ENCODE assay signal across 15 mouse cellular contexts in genomic region chr17:13092100-13092764, GRCm38 (mm10). TPM values are rescaled to one million over a fixed set of nuclear protein-coding genes. Genes with fewer than 3 reads are reported as not detected.
"Had no signal": no experiment of that assay in that cellular context is flagged by ENCODE, and none has a peak within 500 bp of the region (broad histone marks: within the 10 kb centered on the region; RNA-seq: fewer than 3 reads in every experiment).

No protein-coding gene starts in this region.

RNA-seq across cellular contexts. Expression of gene Tcp10b, which starts 31.3 kb away (rescaled TPM):
- polyA plus RNA-seq: liver, embryonic 15.5 days; liver, postnatal 0 days; lung, embryonic 15.5 days; midbrain, embryonic 13.5 days; myocyte; neural tube, embryonic 11.5 days; spleen, adult 2 months had no signal

RNA-seq across cellular contexts. Expression of gene Unc93a, which starts 39.4 kb away (rescaled TPM):
- polyA plus RNA-seq: liver, embryonic 15.5 days; liver, postnatal 0 days; lung, embryonic 15.5 days; lung, postnatal 0 days; macrophage; midbrain, embryonic 16.5 days; myocyte; neural tube, embryonic 11.5 days; neural tube, embryonic 13.5 days; neural tube, embryonic 15.5 days; spleen, adult 2 months; stomach, embryonic 15.5 days; urinary bladder, adult 2 months had no signal

RNA-seq across cellular contexts. Expression of gene Gpr31b, which starts 40.1 kb away (rescaled TPM):
- polyA plus RNA-seq: liver, embryonic 15.5 days; liver, postnatal 0 days; lung, adult 2 months; lung, embryonic 15.5 days; lung, postnatal 0 days; midbrain, embryonic 13.5 days; myocyte; neural tube, embryonic 11.5 days; neural tube, embryonic 13.5 days; neural tube, embryonic 15.5 days; stomach, embryonic 15.5 days; urinary bladder, adult 2 months had no signal
